Comparison of ENCODE assay signal across 18 mouse cellular contexts in the genomic region with DNA sequence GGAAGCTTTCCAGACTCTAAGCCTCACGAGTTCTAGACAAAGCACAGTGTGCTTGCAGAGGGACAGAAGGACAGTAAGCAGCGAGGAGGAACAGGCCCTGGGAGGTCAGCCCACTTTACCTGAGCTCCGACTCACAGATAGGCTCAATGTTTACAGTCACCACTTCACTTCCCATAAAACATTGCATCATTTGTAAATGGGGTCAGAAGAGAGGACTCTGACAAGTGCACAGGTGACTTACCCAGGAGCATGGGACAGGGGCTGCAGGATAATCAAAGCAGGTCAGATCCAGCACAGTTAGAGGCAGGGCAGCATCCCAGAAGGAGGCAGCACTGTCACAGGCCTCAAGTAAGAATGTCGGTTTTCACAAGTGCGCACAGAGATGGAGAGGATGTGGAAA.
DNase-seq lines count a peak whose midpoint lies in the region; ATAC-seq and TF ChIP-seq lines count a peak whose summit lies in the region.
"Had no signal": no experiment of that assay in that cellular context is flagged by ENCODE, and none has a peak within 500 bp of the region (broad histone marks: within the 10 kb centered on the region; RNA-seq: fewer than 3 reads in every experiment).

No protein-coding gene starts in this region.

- no peaks in the 10 kb centered on the region for H3K27me3 ChIP-seq in midbrain, embryonic 11.5 days (ENCODE audit: control insufficient read depth, insufficient read depth, low read length)
- no peaks in the 10 kb centered on the region for H3K27me3 ChIP-seq in midbrain, embryonic 13.5 days
- H3K27me3 ChIP-seq in liver, embryonic 15.5 days: no peaks in the 10 kb centered on the region
- H3K27me3 ChIP-seq: forebrain, embryonic 13.5 days; heart, embryonic 13.5 days; hindbrain, embryonic 12.5 days had no signal

- H3K9me3 ChIP-seq in midbrain, embryonic 11.5 days (ENCODE audit: control insufficient read depth, low read length): no peaks in the 10 kb centered on the region
- H3K9me3 ChIP-seq in midbrain, embryonic 13.5 days: no peaks in the 10 kb centered on the region
- H3K9me3 ChIP-seq in liver, embryonic 15.5 days (replicated peaks): no peaks in the 10 kb centered on the region
- H3K9me3 ChIP-seq: forebrain, embryonic 13.5 days; heart, embryonic 13.5 days; hindbrain, embryonic 12.5 days had no signal

- 75% methylated on average over 5 of the region's 5 CpGs for WGBS in midbrain, embryonic 11.5 days
- WGBS in midbrain, embryonic 13.5 days: 77% methylated on average over 5 of the region's 5 CpGs
- 61% methylated on average over 5 of the region's 5 CpGs for WGBS in liver, embryonic 15.5 days (ENCODE audit: insufficient replicate concordance)

- 0 out of 2 replicates have a peak overlapping the region, but pooled peaks have one; percentile 21 for H3K27ac ChIP-seq in gastrocnemius, adult 2 months
- H3K27ac ChIP-seq in midbrain, embryonic 11.5 days (ENCODE audit: low read depth, low read length): no peak overlapping the region
- no peak overlapping the region for H3K27ac ChIP-seq in midbrain, embryonic 13.5 days
- no peak overlapping the region for H3K27ac ChIP-seq in liver, embryonic 15.5 days (replicated peaks)
- H3K27ac ChIP-seq: forebrain, embryonic 13.5 days; heart, embryonic 13.5 days; hindbrain, embryonic 12.5 days had no signal

- H3K4me2 ChIP-seq in midbrain, embryonic 11.5 days: no peak overlapping the region
- no peak overlapping the region for H3K4me2 ChIP-seq in midbrain, embryonic 13.5 days (replicated peaks)
- no peak overlapping the region for H3K4me2 ChIP-seq in liver, embryonic 15.5 days
- H3K4me2 ChIP-seq: forebrain, embryonic 13.5 days; heart, embryonic 13.5 days; hindbrain, embryonic 12.5 days had no signal

- H3K9ac ChIP-seq in midbrain, embryonic 11.5 days (ENCODE audit: low read length): no peak overlapping the region
- no peak overlapping the region for H3K9ac ChIP-seq in midbrain, embryonic 13.5 days (replicated peaks)
- H3K9ac ChIP-seq in liver, embryonic 15.5 days: no peak overlapping the region
- H3K9ac ChIP-seq: forebrain, embryonic 13.5 days; forebrain, postnatal 0 days; heart, embryonic 13.5 days; hindbrain, embryonic 12.5 days had no signal

- no peak for TF ChIP-seq CTCF in gastrocnemius, adult 2 months (IDR thresholded peaks at IDR 0.05)

- H3K4me1 ChIP-seq in midbrain, embryonic 11.5 days (ENCODE audit: control insufficient read depth, insufficient read depth, low read length): no peaks in the 10 kb centered on the region
- H3K4me1 ChIP-seq in midbrain, embryonic 13.5 days (replicated peaks): no peaks in the 10 kb centered on the region
- H3K4me1 ChIP-seq in liver, embryonic 15.5 days (replicated peaks): no peaks in the 10 kb centered on the region
- H3K4me1 ChIP-seq: forebrain, embryonic 13.5 days; hindbrain, embryonic 12.5 days had no signal

- no peaks in the 10 kb centered on the region for H3K36me3 ChIP-seq in midbrain, embryonic 11.5 days (ENCODE audit: control insufficient read depth, insufficient read depth, low read length)
- H3K36me3 ChIP-seq in midbrain, embryonic 13.5 days: no peaks in the 10 kb centered on the region
- no peaks in the 10 kb centered on the region for H3K36me3 ChIP-seq in liver, embryonic 15.5 days (replicated peaks)
- H3K36me3 ChIP-seq: heart, embryonic 13.5 days; hindbrain, embryonic 12.5 days had no signal

- no peak for DNase-seq in gastrocnemius, adult 2 months
- DNase-seq in gastrocnemius, adult 8-10 months (ENCODE audit: low spot score in 2 of 2): no peak
- DNase-seq in midbrain, embryonic 11.5 days (ENCODE audit: low spot score, missing footprints): peak; percentile 49
- DNase-seq in layer of hippocampus, adult 9-10 months (ENCODE audit: low spot score): no peak
- DNase-seq: adrenal gland, postnatal 10 days; cerebellum, adult 11-12 months; cerebellum, adult 9-10 months; cerebellum, postnatal 36 days; forebrain, postnatal 0 days; gastrocnemius, postnatal 36 days; heart, adult 11 months; heart, postnatal 36 days had no signal

- no peak overlapping the region for H3K4me3 ChIP-seq in gastrocnemius, adult 2 months
- no peak overlapping the region for H3K4me3 ChIP-seq in midbrain, embryonic 11.5 days (ENCODE audit: low read depth, low read length)
- H3K4me3 ChIP-seq in midbrain, embryonic 13.5 days (replicated peaks): no peak overlapping the region
- no peak overlapping the region for H3K4me3 ChIP-seq in liver, embryonic 15.5 days (replicated peaks)
- H3K4me3 ChIP-seq: forebrain, embryonic 13.5 days; heart, embryonic 13.5 days; hindbrain, embryonic 12.5 days had no signal

- intact Hi-C loops in gastrocnemius, adult 2 months (cut with DNase I): no loop called here

- no peak for ATAC-seq in midbrain, embryonic 11.5 days (ENCODE audit: low FRiP score)
- ATAC-seq in midbrain, embryonic 13.5 days: no peak
- peak; percentile 58; the same call in 1 of the 2 replicates for ATAC-seq in liver, embryonic 15.5 days (ENCODE audit: insufficient read depth)
- ATAC-seq in megakaryocyte progenitor cell, adult 5-6 weeks (replicated peaks; ENCODE audit: poor library complexity): no peak
- ATAC-seq: forebrain, embryonic 13.5 days; forebrain, postnatal 0 days had no signal
